Mouse (Mus musculus): ENCODE measurements around the gene Znrf3. TPM values are rescaled to one million over a fixed set of nuclear protein-coding genes. Genes with fewer than 3 reads are reported as not detected.

Znrf3 gene
- polyA plus RNA-seq, 1 experiment from 2014 or later: 8.0 TPM

- 19% methylated on average over 10 of the region's 10 CpGs for WGBS
- Histone ChIP-seq H3K27me3 (no peaks in the 10 kb centered on the region), H3K9ac (no peak overlapping the region), H3K27ac (replicated peaks) (0 out of 2 replicates have a peak overlapping the region, but pooled peaks have one; percentile 16), H3K36me3 (no peaks in the 10 kb centered on the region), H3K4me3 (no peak overlapping the region), H3K9me3 (no peaks in the 10 kb centered on the region), H3K4me1 (replicated peaks) (peaks cover 13% of the 10 kb centered on the region), H3K4me2 (no peak overlapping the region)
- no peak for ATAC-seq (ENCODE audit: low FRiP score, low read depth)
These were observed 204.6 kb downstream of the Znrf3 start for GRCm38 (mm10) chr11:5239706-5240690.

Other genes with a start within 250 kb of the Znrf3 start
- 5.6 and 6.1 TPM in 2 replicates for gene Kremen1, start 183.3 kb downstream of the Znrf3 start, polyA plus RNA-seq (2015; fragmentation: Nextera tagmentation; extraction: Ambion mirVana)
- 150 and 157 TPM in 2 replicates for gene Xbp1, start 75.8 kb upstream of the Znrf3 start, polyA plus RNA-seq (2015; fragmentation: Nextera tagmentation; extraction: Ambion mirVana)
- gene Ccdc117, start 97.3 kb upstream of the Znrf3 start, polyA plus RNA-seq (2015; fragmentation: Nextera tagmentation; extraction: Ambion mirVana): 10.7 and 11.6 TPM in 2 replicates
- gene Ankrd36, start 124.8 kb upstream of the Znrf3 start, polyA plus RNA-seq (2015; fragmentation: Nextera tagmentation; extraction: Ambion mirVana): not detected in 2 replicates

All from hindbrain, embryonic 15.5 days (tissue).